Mouse (Mus musculus) stomach, postnatal 0 days (tissue): ENCODE measurements around the gene Med1. TPM values are rescaled to one million over a fixed set of nuclear protein-coding genes. Genes with fewer than 3 reads are reported as not detected.

Source experiments
- ATAC-seq: fragments of 200-750 bp; cut with Nextera tagmentation; 2 replicates; pipeline ENCODE4 v1.8.0; 2017; ENCODE audit not compliant: low FRiP score, low TSS enrichment
- DNase-seq: peaks from one replicate; pipeline ENCODE4 v3.0.0-alpha.2; 2016; ENCODE audit warnings: low spot score
- H3K27ac ChIP-seq: fragments of 300-500 bp; sonication (generic); replicated peaks from 2 replicates; pipeline ENCODE4 v1.5.1; 2014; ENCODE audit warnings: mild to moderate bottlenecking, control low read depth
- H3K27me3 ChIP-seq: fragments of 300-500 bp; sonication (generic); 2 replicates; pipeline ENCODE4 v1.6.1; 2014; ENCODE audit warnings: low read length; ENCODE audit not compliant: control insufficient read depth, insufficient read depth
- H3K36me3 ChIP-seq: fragments of 300-500 bp; sonication (generic); 2 replicates; pipeline ENCODE4 v1.6.1; 2014; ENCODE audit warnings: low read length, mixed read lengths; ENCODE audit not compliant: control insufficient read depth, insufficient read depth
- H3K4me1 ChIP-seq: fragments of 300-500 bp; sonication (generic); replicated peaks from 2 replicates; pipeline ENCODE4 v1.6.1; 2014; ENCODE audit warnings: antibody characterized with exemption; ENCODE audit not compliant: control insufficient read depth, insufficient read depth
- H3K4me2 ChIP-seq: fragments of 300-500 bp; sonication (generic); replicated peaks from 2 replicates; pipeline ENCODE4 v1.6.1; 2014; ENCODE audit warnings: low read depth, mild to moderate bottlenecking, control low read depth, moderate library complexity
- H3K4me3 ChIP-seq: fragments of 300-500 bp; sonication (generic); 2 replicates; pipeline ENCODE4 v1.5.1; 2014; ENCODE audit warnings: low read depth, low read length, control low read depth
- H3K9ac ChIP-seq: fragments of 300-500 bp; sonication (generic); 2 replicates; pipeline ENCODE4 v1.6.1; 2014; ENCODE audit warnings: mild to moderate bottlenecking, low read length, control low read depth, mixed read lengths
- H3K9me3 ChIP-seq: fragments of 300-500 bp; sonication (generic); 2 replicates; pipeline ENCODE4 v1.6.1; 2016; ENCODE audit warnings: low read length; ENCODE audit not compliant: control insufficient read depth
- CTCF ChIP-seq: IDR thresholded peaks from 2 replicates; pipeline ENCODE4 v1.5.1; 2016; ENCODE audit warnings: antibody characterized with exemption, low read depth, mild to moderate bottlenecking, moderate library complexity
- EP300 ChIP-seq: optimal IDR thresholded peaks from 2 replicates; pipeline ENCODE3; 2016; ENCODE audit warnings: antibody characterized with exemption
- whole genome bisulfite sequencing: fragments of 180-500 bp; shearing (Covaris S2); extraction: QIAGEN DNeasy Blood & Tissue Kit; methylation state at CpG from one replicate; pipeline ENCODE4 v1.1.7; 2014; 5-methylcytosine and 5-hydroxymethylcytosine counted together
- microRNA-seq: library from miRNA; unstranded; fragments of <30 nt; microRNA quantifications from one replicate; pipeline ENCODE4, GENCODE M21; 2016
- polyA plus RNA-seq: library from polyadenylated mRNA; unstranded; fragments of >200 nt; fragmentation: Nextera tagmentation; extraction: Ambion mirVana; gene quantifications from 2 replicates; pipeline ENCODE4 v1.2.1, GENCODE M21; 2015

Gene Med1
- polyA plus RNA-seq, 1 experiment from 2014 or later, result 26.8 TPM

- DNase-seq, result no peak
- H3K36me3 ChIP-seq, result peaks cover 24% of the 10 kb centered on the region
- no peak overlapping the region for H3K9ac ChIP-seq
- H3K27me3 ChIP-seq, result no peaks in the 10 kb centered on the region
- H3K4me2 ChIP-seq, result no peak overlapping the region
- no peaks in the 10 kb centered on the region for H3K4me1 ChIP-seq
- WGBS, result 84% methylated on average over 5 of the region's 5 CpGs
- no peak overlapping the region for H3K4me3 ChIP-seq
- no peaks in the 10 kb centered on the region for H3K9me3 ChIP-seq
- ATAC-seq, result no peak
- H3K27ac ChIP-seq, result no peak overlapping the region
- TF ChIP-seq CTCF (no peak), EP300 (no peak)
Measured at GRCm38 (mm10) chr11:98109706-98110105, 83.4 kb downstream of the Med1 start.

Small RNA genes within 50 kb of the gene (microRNA-seq; reads per million reads assigned to microRNA genes)
- not detected for gene Gm27399

Other genes starting within 250 kb of the Med1 start
- 0.40 and 0.45 TPM in 2 replicates for gene Plxdc1, start 206.8 kb downstream of the Med1 start, polyA plus RNA-seq
- gene Arl5c, start 197.1 kb downstream of the Med1 start, polyA plus RNA-seq, result 7.5 and 9.8 TPM in 2 replicates
- 4.2 and 4.9 TPM in 2 replicates for gene Cacnb1, start 170.3 kb downstream of the Med1 start, polyA plus RNA-seq
- 863 and 874 TPM in 2 replicates for gene Rpl19, start 166.6 kb downstream of the Med1 start, polyA plus RNA-seq
- gene Stac2, start 139.8 kb downstream of the Med1 start, polyA plus RNA-seq, result 0.05 and 0.08 TPM in 2 replicates
- gene Fbxl20, start 42.9 kb downstream of the Med1 start, polyA plus RNA-seq, result 11.7 and 12.7 TPM in 2 replicates
- 3.8 and 4.1 TPM in 2 replicates for gene Cdk12, start 9.8 kb upstream of the Med1 start, polyA plus RNA-seq
- 0.02 and 0.08 TPM in 2 replicates for gene Neurod2, start 136.4 kb upstream of the Med1 start, polyA plus RNA-seq
- 6.9 and 7.0 TPM in 2 replicates for gene Ppp1r1b, start 155.1 kb upstream of the Med1 start, polyA plus RNA-seq
- 24.9 TPM in 2 replicates for gene Stard3, start 165.1 kb upstream of the Med1 start, polyA plus RNA-seq
- gene Tcap, start 190.5 kb upstream of the Med1 start, polyA plus RNA-seq, result 0.13 and 0.38 TPM in 2 replicates
- gene Pnmt, start 193.2 kb upstream of the Med1 start, polyA plus RNA-seq, result not detected in 2 replicates
- gene Pgap3, start 207.2 kb upstream of the Med1 start, polyA plus RNA-seq, result 11.0 and 13.4 TPM in 2 replicates
- gene Erbb2, start 219.2 kb upstream of the Med1 start, polyA plus RNA-seq, result 26.9 and 30.7 TPM in 2 replicates
- gene Mien1, start 245.7 kb upstream of the Med1 start, polyA plus RNA-seq, result 133 and 142 TPM in 2 replicates